Mouse (Mus musculus) kidney, postnatal 10 days (tissue): ENCODE measurements at regions not wholly inside any gene's neighbourhood (a gene's known extent, or its start where the extent isn't known, plus 50 kb on each side); places are given as distances from the start of the nearest gene placed in this dataset.

Experiments
- DNase-seq: peaks from one replicate; pipeline ENCODE4 v3.0.0; 2021; ENCODE audit warnings: mixed read lengths

DNA sequence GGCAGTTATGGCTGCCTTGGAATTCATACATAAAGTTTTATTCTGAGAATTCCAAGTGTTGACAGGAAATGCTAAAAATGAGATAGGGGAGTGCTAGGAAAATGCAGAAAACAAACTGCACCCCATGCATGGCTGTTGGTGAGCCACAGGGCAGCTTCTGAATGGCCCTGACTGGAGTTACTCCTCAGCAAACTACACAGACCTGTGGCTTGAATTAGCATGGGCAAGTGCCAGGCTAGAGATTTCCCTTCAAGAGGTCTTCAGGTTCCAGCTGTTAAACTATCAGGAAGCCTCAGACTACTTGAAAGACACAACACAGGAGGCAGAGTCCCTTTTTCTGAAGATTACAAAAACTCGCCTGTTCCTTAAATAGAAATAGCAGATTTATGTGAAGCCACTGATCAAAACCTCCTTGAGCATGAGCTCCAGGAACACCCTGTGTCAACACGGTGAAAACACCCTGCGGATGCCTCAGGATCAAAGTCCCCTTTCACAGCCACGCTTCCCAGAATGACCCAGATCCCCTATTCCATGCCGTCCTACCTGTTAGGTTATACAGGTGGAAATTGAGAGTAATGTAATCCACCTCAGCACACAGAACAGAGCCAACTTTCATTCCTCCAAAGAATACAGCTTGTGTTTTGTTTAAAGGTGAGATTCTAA, 217.9 kb upstream of the Impg1 start:
- no peak for DNase-seq

DNA sequence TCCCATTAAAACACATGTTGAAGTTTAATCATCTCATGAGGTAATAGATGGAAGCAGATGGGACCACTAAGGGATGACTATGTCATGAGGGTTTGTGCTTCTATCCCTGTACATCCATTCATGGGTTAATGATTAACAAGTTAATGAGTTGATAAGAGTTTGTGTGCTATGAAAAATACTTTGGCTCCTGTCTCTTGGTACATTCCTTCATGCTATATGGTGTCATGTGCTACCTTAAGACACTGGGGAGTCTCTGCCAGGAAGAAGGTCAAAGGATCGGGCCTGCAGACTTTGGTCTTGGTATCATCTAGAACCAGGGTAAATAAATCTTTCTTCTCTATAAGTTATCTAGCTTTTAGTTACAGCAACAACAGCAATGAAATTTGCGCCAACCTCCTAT, 216.4 kb upstream of the Impg1 start:
- DNase-seq: no peak

DNA sequence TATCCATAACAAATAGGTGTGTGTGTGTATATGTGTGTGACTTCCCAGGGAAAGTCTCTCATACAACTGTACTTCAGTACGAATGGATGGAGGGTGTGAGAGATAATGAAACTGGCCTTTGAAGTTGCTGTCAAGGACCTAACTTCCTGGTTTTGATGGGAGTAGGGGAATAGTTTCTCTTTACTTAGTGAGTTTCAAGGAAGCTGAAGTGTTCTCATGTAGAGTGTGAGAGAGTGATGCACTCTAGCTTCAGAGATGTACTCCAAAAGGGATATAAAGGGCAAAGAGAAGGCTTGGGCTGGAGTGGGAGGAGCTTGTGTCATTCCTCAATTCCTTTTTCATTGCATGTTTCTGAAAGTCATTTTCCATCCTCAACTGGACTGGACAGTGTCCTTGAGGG, 206.2 kb upstream of the Impg1 start:
- DNase-seq: no peak

DNA sequence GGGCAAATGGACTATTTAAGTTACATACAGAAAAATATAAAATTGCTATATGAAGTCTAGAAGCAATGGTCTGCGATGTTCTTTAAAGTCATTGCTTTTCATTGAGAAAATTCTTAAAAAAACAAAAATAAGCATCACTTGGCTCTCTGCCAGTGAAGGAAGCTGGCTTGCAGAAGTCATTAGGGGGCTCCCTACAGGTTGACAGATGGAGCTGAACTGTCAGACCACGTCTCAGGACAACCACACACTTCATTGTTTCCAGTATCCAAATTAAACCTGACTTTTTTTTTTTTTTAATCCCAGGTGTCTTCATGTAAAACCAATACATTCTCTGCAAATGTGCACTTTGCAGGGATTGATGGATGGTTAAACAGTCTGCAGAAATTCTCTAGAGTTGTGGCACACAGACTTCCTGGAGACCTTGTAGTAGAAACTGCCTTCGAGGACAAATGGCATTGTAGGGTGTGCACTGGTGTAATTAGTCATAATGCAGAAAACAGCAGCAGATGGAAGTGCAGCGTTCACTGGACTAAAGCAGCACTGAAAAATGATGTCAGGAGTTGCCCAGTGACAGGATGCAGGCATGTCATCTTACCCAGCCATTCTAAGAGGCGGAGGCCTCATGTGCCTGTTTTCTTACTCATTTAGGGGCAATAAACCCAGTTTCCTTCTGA, 203.4 kb upstream of the Impg1 start:
- DNase-seq: no peak

DNA sequence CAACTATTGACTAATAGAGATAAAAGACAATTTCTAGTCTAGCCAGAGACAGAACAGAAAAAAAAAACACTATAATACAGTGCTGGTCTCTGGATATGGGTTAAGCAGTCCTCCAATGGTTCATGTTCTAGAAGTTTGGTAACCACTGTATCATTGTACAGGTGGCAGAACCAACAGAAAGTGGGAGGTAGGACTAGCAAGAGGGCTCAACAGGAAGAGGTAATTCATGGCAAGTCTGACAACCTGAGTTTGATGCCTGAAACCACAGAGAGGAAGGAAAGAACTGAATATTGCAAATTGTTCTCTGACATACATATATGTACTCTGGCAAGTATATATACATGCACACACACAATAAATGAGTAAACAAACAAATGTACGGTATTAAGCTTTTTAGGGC, 193.5 kb upstream of the Impg1 start:
- DNase-seq: no peak

DNA sequence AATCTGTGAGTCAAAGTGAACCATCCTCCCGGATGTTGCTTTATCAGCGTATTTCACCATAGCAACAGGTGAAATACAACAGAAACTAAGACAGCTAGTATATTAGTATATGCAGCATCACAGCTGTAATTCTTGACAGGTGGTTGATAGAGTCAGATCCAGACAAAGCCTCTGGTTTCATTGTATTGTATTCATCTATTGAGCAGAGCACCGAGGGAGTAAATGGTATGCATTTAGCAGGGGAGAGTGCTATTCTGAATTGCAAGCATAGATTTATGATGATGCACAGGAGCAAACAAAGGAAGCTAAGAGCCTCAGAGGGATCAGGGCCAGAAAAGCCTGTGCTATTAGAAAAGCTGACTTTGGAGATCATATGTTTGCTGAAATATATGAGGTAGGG, 149.8 kb upstream of the Impg1 start:
- no peak for DNase-seq

DNA sequence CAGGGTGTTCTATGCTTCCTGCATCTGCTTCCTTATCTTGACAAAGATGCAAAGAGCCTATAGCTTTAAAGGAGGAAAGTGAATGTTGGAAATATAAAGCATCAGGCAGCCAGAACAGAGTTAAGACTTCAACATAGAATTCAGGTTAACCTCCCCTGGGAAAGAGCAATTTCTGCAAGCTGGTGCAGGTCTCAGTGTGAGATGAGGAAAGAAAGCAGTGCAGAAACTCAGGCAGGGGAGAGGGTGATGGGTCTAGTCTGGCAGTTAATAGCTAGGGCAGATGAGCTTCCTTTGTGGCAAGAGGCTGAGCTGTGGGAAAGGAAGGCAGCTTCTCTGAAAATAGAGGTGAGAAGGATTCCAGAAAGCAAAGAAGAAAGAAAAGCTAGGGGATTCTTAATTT, 134.7 kb upstream of the Impg1 start:
- no peak for DNase-seq

DNA sequence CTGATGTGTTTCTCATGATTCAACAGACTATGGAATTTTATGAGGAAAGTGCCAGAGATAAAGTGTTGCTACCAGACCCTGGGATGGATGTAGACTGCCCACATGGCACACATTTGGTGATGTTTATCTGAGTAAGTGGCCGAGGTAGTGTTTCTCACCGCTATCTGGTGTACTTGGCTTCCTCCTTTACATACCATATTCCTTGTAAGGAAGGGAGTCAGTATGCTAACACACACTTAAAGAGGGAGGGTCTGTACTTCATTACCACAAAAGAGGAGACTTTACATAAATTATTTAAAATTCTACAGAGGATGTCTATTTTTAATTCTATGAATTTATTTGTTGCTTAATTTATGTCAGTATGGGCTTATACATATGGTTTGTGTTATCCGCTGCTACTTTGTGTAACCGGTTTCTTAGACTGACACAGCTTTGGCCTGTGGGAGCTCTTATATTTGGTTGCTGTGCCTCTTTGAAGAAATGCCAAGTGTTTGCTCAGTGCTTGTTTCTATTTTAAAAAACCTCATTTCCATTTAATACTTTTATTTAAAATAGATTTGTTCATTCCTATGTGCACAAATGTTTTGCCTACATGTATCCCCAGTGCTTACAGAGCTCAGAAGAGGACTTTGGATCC, 100.2 kb upstream of the Impg1 start:
- DNase-seq: no peak

DNA sequence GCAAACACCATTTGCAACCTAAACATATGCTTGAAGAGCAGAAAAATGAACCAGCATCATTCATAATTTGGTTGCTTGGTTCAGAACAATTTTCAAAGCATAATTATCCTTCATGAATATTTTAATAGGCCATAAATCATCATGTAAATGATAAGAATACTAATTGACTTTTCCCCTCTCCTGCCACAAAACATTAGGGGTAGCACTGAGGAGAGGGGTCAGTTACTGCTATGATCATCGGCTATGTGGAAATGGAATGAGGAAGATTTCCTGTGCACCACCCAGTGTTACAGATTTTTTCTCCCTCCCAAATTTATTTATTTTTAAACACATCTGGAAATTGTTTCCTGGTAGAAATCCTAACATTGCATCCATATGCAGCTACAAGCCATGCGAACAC, 98.4 kb upstream of the Impg1 start:
- DNase-seq: no peak

DNA sequence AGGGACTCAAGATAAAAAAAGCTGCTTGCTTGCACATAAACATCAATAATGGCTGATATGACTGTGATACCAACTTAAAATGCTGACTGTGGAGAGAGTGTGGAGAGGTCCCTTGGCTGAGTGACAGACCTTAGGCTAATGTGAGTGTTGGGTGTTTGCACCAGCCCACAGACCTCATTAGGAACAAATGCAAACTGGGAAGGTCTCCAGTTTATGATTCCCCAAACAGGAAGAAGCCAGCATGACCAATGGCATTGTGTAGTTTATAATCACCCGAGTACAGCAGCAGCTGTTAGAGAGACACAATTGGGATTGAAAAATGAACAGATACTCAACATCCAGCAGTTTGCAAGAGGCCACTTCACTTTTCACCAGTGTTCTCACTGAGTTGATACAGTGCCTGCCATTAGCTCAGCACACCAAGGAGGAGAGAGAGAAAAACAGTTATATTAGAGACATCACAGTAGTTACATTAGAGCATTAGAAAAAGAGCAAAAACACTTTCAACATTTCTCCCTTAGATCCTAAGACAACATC, 90.3 kb upstream of the Impg1 start:
- DNase-seq: no peak
